In the genomic region with DNA sequence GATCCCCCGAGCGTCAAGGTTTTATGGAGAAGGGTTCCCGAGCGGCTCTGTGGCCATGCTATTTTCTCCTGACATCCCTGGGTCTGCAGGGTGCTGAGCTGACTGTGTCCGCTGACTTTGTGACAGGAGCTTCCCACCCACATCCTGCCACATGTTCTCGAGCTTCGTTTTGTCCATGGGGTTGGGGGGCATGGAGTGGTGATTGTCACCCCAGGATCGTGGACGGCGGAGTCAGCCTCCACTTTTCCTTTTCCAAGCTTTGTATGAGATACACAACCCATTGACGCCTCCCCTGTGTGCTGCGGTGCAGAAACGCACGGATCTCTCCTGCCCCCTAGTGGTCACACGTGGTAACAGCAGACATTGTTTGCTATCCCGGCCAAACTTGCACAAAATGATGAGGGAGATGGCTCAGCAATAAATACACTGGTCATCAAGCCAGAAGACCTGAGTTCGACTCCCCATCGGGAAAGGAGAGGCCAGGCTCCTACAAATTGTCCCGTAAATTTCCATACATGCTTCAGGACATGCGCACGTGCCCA, we compare ENCODE assay signal across 8 mouse cellular contexts. TPM values are rescaled to one million over a fixed set of nuclear protein-coding genes. Genes with fewer than 3 reads are reported as not detected.
A peak's percentile ranks its signal among the peaks of the same experiment; 100 is the strongest.
DNase-seq lines count a peak whose midpoint lies in the region; ATAC-seq and TF ChIP-seq lines count a peak whose summit lies in the region.

No protein-coding gene starts in this region.

- DNase-seq in G1E (ENCODE audit: low spot score), result peak; percentile 63
- peak; percentile 72 for DNase-seq in c-Kit-positive CD71-positive TER-119-positive erythroid progenitor cells, embryonic 14.5 days (ENCODE audit: low spot score)
- peak; percentile 48 for DNase-seq in heart, postnatal 25 days (ENCODE audit: low spot score)
- peak; percentile 89 for DNase-seq in layer of hippocampus, postnatal 14 days (ENCODE audit: low spot score in 2 of 2)
- peak; percentile 78 for DNase-seq in lung, postnatal 25 days (ENCODE audit: low spot score)
- peak; percentile 51 for DNase-seq in retina, adult 2 months (ENCODE audit: low read depth, low spot score)
- DNase-seq in thymus, postnatal 25 days, result peak; percentile 80

- no peak overlapping the region for H3K4me3 ChIP-seq in G1E (ENCODE audit: low read depth, low read length)
- peak overlapping the region; percentile 16 for H3K4me3 ChIP-seq in forebrain, embryonic 15.5 days

- WGBS in forebrain, embryonic 15.5 days, result 11% methylated on average over 21 of the region's 21 CpGs

- H3K9ac ChIP-seq in forebrain, embryonic 15.5 days (replicated peaks), result peak overlapping the region; percentile 31; the same call in 1 of the 2 replicates

- H3K36me3 ChIP-seq in G1E (replicated peaks), result no peaks in the 10 kb centered on the region
- H3K36me3 ChIP-seq in forebrain, embryonic 15.5 days, result no peaks in the 10 kb centered on the region

- ATAC-seq in G1E (ENCODE audit: extremely low read depth, insufficient number of reproducible peaks, low FRiP score, poor library complexity, severe bottlenecking), result no peak
- peak; percentile 20 for ATAC-seq in forebrain, embryonic 15.5 days (replicated peaks)

- no peak overlapping the region for H3K27ac ChIP-seq in forebrain, embryonic 15.5 days (replicated peaks)

- no peaks in the 10 kb centered on the region for H3K9me3 ChIP-seq in G1E (replicated peaks)
- no peaks in the 10 kb centered on the region for H3K9me3 ChIP-seq in forebrain, embryonic 15.5 days

- peak; percentile 99 for TF ChIP-seq CTCF in G1E (IDR thresholded peaks at IDR 0.05; ENCODE audit: low read depth, low read length)

- peak overlapping the region; percentile 34 for H3K4me2 ChIP-seq in forebrain, embryonic 15.5 days (replicated peaks)

- intact Hi-C loops in heart, postnatal 25 days (cut with DNase I), result loop anchor here (2.0 to 5.0 kb wide), 5 partner anchors 36 to 248 kb away; no protein-coding TSS in a partner anchor

- H3K4me1 ChIP-seq in G1E (ENCODE audit: insufficient read depth, low read depth, low read length), result peaks cover 26% of the 10 kb centered on the region
- H3K4me1 ChIP-seq in forebrain, embryonic 15.5 days, result peaks cover 21% of the 10 kb centered on the region

- peaks cover 35% of the 10 kb centered on the region; the same call in 1 of the 2 replicates for H3K27me3 ChIP-seq in G1E (ENCODE audit: insufficient read depth, low read length)
- 0 out of 2 replicates have a peak, but pooled peaks cover 3% of the 10 kb centered on the region for H3K27me3 ChIP-seq in forebrain, embryonic 15.5 days

RNA-seq across cellular contexts. Expression of gene Gng7, which starts 19.6 kb away (rescaled TPM):
- 0.90 and 1.7 TPM in 2 replicates for total RNA-seq in G1E (2014; fragmentation: Nextera tagmentation)
- total RNA-seq in G1E (2017), result 0.33 and 0.58 TPM in 2 replicates
- 0.65 and 0.87 TPM in 2 replicates for polyA plus RNA-seq in G1E (2012)
- polyA plus RNA-seq in forebrain, embryonic 15.5 days (2015; fragmentation: Nextera tagmentation; extraction: Ambion mirVana), result 30.8 and 32.1 TPM in 2 replicates
- total RNA-seq in heart, postnatal 25 days (2021), result under 1 TPM; 0.13 to 0.34 TPM
- 100 to 1,000 TPM; 170 to 173 TPM for total RNA-seq in layer of hippocampus, postnatal 14 days (2021)

RNA-seq across cellular contexts. Expression of gene Diras1, which starts 30.3 kb away (rescaled TPM):
- total RNA-seq in G1E (2014; fragmentation: Nextera tagmentation) (not detected in 2 replicates), G1E (2017) (0.44 TPM in 1 of 2 replicates, not detected in the other)
- 0.02 TPM in 1 of 2 replicates, not detected in the other for polyA plus RNA-seq in G1E (2012)
- 32.6 and 36.0 TPM in 2 replicates for polyA plus RNA-seq in forebrain, embryonic 15.5 days (2015; fragmentation: Nextera tagmentation; extraction: Ambion mirVana)
- not detected for total RNA-seq in heart, postnatal 25 days (2021)
- total RNA-seq in layer of hippocampus, postnatal 14 days (2021), result 100 to 1,000 TPM; 100 to 105 TPM

RNA-seq across cellular contexts. Expression of gene Slc39a3, which starts 42.1 kb away (rescaled TPM):
- 2.8 and 3.4 TPM in 2 replicates for total RNA-seq in G1E (2014; fragmentation: Nextera tagmentation)
- total RNA-seq in G1E (2017), result 7.4 and 9.9 TPM in 2 replicates
- polyA plus RNA-seq in G1E (2012), result 8.2 and 9.6 TPM in 2 replicates
- polyA plus RNA-seq in forebrain, embryonic 15.5 days (2015; fragmentation: Nextera tagmentation; extraction: Ambion mirVana), result 46.3 TPM in 2 replicates
- total RNA-seq in heart, postnatal 25 days (2021), result 10 to 100 TPM; 14.0 to 14.3 TPM
- total RNA-seq in layer of hippocampus, postnatal 14 days (2021), result 10 to 100 TPM; 63.9 to 70.2 TPM

Comparison
In these comparisons a context has a peak if more than half of its experiments do, and no peak if none do; other contexts are left out.
1. RNA of gene Gng7, which starts 19.6 kb away (total RNA-seq): 170 to 173 TPM in layer of hippocampus, postnatal 14 days; 0.33 to 1.7 TPM in G1E and 0.13 to 0.34 TPM in heart, postnatal 25 days; every median in the first group is over 10 times any median in the second.
2. RNA of gene Diras1, which starts 30.3 kb away (total RNA-seq): 100 to 105 TPM in layer of hippocampus, postnatal 14 days; 0.44 TPM in G1E and not detected in heart, postnatal 25 days; every median in the first group is over 10 times any median in the second.
3. RNA of gene Slc39a3, which starts 42.1 kb away (total RNA-seq): 63.9 to 70.2 TPM in layer of hippocampus, postnatal 14 days; 14.0 to 14.3 TPM in heart, postnatal 25 days and 2.8 to 9.9 TPM in G1E; every median in the first group is over 4 times any median in the second.
4. Peak in every context shown above with its lines, with median percentiles within 50 percentile points of each other: DNase-seq.